Mouse (Mus musculus): ENCODE results near the gene Tbc1d2b. TPM values are rescaled to one million over a fixed set of nuclear protein-coding genes. Genes with fewer than 3 reads are reported as not detected.

Tbc1d2b gene
- polyA plus RNA-seq, 1 experiment from 2014 or later: 23.4 TPM

DNA sequence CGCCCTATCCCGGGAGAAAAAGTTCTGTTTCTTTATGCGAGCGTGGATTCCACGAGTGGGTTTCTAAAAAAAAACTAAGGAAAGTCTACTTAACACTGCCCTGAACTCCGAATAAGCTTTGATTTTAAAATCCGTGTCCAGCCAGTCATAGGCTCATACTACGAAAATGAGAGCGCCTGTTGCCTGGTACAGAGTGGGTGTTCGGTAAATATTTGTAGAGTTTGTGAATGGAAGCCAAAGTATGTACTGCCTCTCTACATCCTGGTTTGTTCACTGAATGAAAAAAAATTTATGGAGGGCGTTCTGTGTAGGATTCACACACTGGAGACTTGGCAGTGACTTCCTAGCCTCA lies 316 bp upstream of the Tbc1d2b start:
- no peaks in the 10 kb centered on the region for H3K36me3 ChIP-seq (ENCODE audit: control insufficient read depth, insufficient read depth, low read length)
- H3K4me2 ChIP-seq (ENCODE audit: low read depth, low read length): peak overlapping the region; percentile 90
- WGBS: 10% methylated on average over 11 of the region's 11 CpGs
- DNase-seq (ENCODE audit: low spot score): no peak
- ATAC-seq (ENCODE audit: low read depth): peak; percentile 9; the same call in 1 of the 2 replicates
- H3K4me3 ChIP-seq (ENCODE audit: low read depth, low read length): peak overlapping the region; percentile 89
- no peaks in the 10 kb centered on the region for H3K27me3 ChIP-seq (replicated peaks; ENCODE audit: control insufficient read depth, insufficient read depth, low read length)
- H3K9me3 ChIP-seq (ENCODE audit: control insufficient read depth, low read length): no peaks in the 10 kb centered on the region
- H3K9ac ChIP-seq (ENCODE audit: low read depth, low read length): peak overlapping the region; percentile 88
- peak overlapping the region; percentile 74; the same call in 1 of the 2 replicates for H3K27ac ChIP-seq (replicated peaks; ENCODE audit: low read depth, low read length)
- peaks cover 26% of the 10 kb centered on the region for H3K4me1 ChIP-seq (ENCODE audit: control insufficient read depth, insufficient read depth, low read length)

DNA sequence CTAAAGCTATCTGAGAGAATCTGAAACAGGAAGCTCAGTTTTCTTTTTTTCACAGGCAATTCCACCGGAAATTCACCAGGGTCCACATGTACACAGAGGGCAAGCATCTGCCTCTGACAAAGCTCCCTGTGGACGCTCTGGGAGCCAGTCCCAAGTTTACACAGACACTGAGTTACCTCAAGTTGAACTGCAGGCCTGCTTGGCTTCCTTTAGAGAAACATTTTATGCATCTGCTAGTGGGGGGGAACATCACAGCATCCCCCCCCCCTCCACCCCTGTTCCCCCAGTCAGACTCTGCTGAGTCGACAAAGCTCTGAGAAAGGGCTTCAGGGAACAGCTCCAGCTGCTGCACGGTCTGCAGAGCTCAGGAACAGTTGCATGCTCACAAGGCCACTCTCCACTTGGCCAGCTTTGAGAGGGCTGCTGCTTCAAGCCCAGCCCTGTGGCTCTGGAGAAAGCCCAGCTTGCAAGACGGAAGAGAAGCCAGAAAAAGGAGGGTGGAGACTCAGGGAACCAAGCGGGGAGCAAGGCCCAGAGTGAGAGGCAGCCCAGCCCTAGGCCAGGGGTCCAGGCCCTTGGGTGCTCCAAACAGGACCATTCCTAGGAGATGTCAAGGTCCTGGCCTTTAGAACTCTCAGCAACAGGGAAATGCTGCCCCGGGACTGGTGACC lies 1.5 kb downstream of the Tbc1d2b start:
- DNase-seq (ENCODE audit: low spot score): peak; percentile 90
- H3K27ac ChIP-seq (replicated peaks; ENCODE audit: low read depth, low read length): peak overlapping the region; percentile 74

DNA sequence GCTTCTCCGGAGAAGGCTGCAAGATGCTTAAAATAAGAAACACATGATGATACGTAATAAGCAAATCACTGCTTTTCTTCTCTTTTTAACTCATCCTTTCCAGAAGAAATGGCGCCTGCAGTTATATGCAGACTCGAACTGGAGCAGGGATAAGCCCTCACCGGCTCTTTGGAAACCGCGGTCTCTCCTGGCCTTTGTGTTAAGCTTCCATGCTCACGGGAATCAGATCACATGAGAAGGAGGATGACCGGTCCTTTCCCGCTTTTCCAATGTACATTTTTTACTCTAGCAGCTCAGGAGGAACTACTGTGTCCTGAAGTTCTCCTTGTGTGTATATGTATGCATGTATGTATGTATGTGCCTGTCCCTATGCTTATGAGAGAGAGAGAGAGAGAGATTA lies 3.7 kb downstream of the Tbc1d2b start:
- Histone ChIP-seq H3K9me3 (ENCODE audit: control insufficient read depth, low read length) (no peaks in the 10 kb centered on the region), H3K4me2 (ENCODE audit: low read depth, low read length) (no peak overlapping the region), H3K27me3 (replicated peaks; ENCODE audit: control insufficient read depth, insufficient read depth, low read length) (no peaks in the 10 kb centered on the region), H3K4me3 (ENCODE audit: low read depth, low read length) (no peak overlapping the region), H3K9ac (ENCODE audit: low read depth, low read length) (no peak overlapping the region), H3K27ac (replicated peaks; ENCODE audit: low read depth, low read length) (peak overlapping the region; percentile 80), H3K36me3 (ENCODE audit: control insufficient read depth, insufficient read depth, low read length) (no peaks in the 10 kb centered on the region), H3K4me1 (ENCODE audit: control insufficient read depth, insufficient read depth, low read length) (peaks cover 26% of the 10 kb centered on the region)
- WGBS: 73% methylated on average over 10 of the region's 10 CpGs
- DNase-seq (ENCODE audit: low spot score) (no peak), ATAC-seq (ENCODE audit: low read depth) (no peak)

More for the DNA sequence above, 1.5 kb downstream of the Tbc1d2b start:
- peak overlapping the region; percentile 90 for H3K4me2 ChIP-seq (ENCODE audit: low read depth, low read length)
- peak overlapping the region; percentile 89 for H3K4me3 ChIP-seq (ENCODE audit: low read depth, low read length)
- peak; percentile 70 for ATAC-seq (ENCODE audit: low read depth)
- H3K36me3 ChIP-seq (ENCODE audit: control insufficient read depth, insufficient read depth, low read length): no peaks in the 10 kb centered on the region
- H3K4me1 ChIP-seq (ENCODE audit: control insufficient read depth, insufficient read depth, low read length): peaks cover 26% of the 10 kb centered on the region
- H3K9me3 ChIP-seq (ENCODE audit: control insufficient read depth, low read length): no peaks in the 10 kb centered on the region
- WGBS: 13% methylated on average over 7 of the region's 7 CpGs
- no peaks in the 10 kb centered on the region for H3K27me3 ChIP-seq (replicated peaks; ENCODE audit: control insufficient read depth, insufficient read depth, low read length)
- H3K9ac ChIP-seq (ENCODE audit: low read depth, low read length): peak overlapping the region; percentile 88

DNA sequence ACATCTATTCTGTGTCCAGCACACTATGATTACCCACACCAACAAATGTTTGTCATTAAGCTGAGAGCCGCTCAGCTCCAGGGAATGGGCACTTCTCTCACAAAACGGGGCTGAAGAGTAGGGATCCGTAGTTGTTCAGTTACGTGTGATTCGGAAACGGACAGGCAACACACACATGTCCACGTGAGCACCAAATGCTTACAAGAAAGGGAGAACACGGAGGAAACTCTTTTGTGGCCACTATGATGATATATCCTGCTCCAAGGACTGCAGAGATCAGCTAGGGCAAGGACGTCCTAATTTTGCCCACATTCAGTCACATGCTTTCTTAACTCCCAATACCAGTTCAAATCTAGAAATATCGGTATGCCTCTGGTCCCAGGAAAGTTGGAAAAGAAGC lies 4.5 kb downstream of the Tbc1d2b start:
- no peak overlapping the region for H3K9ac ChIP-seq (ENCODE audit: low read depth, low read length)
- H3K4me2 ChIP-seq (ENCODE audit: low read depth, low read length): peak overlapping the region; percentile 11; the same call in 1 of the 2 replicates
- no peak overlapping the region for H3K4me3 ChIP-seq (ENCODE audit: low read depth, low read length)
- H3K27ac ChIP-seq (replicated peaks; ENCODE audit: low read depth, low read length): peak overlapping the region; percentile 80
- no peak for ATAC-seq (ENCODE audit: low read depth)
- no peak for DNase-seq (ENCODE audit: low spot score)
- H3K27me3 ChIP-seq (replicated peaks; ENCODE audit: control insufficient read depth, insufficient read depth, low read length): no peaks in the 10 kb centered on the region
- H3K9me3 ChIP-seq (ENCODE audit: control insufficient read depth, low read length): no peaks in the 10 kb centered on the region
- no peaks in the 10 kb centered on the region for H3K36me3 ChIP-seq (ENCODE audit: control insufficient read depth, insufficient read depth, low read length)
- WGBS: 67% methylated on average over 10 of the region's 10 CpGs
- peaks cover 29% of the 10 kb centered on the region for H3K4me1 ChIP-seq (ENCODE audit: control insufficient read depth, insufficient read depth, low read length)

DNA sequence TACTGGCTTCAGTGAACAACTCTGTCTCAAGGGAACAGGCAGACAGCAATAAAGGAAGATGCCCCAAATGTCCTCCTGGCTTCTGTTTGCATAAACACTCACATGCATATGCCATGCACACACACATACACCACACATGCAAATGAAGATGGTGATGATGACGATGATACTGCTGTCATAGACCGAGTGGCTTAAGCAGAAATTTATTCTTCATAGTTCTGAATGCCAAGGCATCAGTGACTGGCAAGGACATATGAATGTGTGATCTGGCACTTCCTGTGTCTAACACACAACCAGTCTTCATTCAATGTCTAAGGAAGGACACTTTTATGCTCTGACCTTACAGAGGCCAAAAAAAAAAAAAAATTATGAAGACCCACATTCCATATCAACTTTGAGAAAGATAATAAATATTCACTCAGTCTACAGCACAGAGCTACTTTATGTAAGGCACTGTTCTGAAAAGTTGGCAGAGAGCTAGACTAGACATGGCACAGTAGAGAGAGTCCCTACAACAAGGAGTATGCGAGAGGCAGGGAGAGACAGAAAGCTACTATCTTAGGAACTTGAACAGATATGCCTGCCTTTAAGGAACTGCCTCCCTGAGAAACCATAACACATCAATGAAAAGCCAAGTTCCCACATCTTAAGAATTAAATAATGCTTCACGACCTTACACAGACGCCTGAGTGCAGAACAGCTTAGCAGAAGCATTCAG lies 5.1 kb downstream of the Tbc1d2b start:
- H3K4me3 ChIP-seq (ENCODE audit: low read depth, low read length): no peak overlapping the region
- DNase-seq (ENCODE audit: low spot score) (no peak), ATAC-seq (ENCODE audit: low read depth) (no peak)
- WGBS: 89% methylated on average over 5 of the region's 5 CpGs
- no peak overlapping the region for H3K9ac ChIP-seq (ENCODE audit: low read depth, low read length)
- H3K9me3 ChIP-seq (ENCODE audit: control insufficient read depth, low read length): no peaks in the 10 kb centered on the region
- H3K36me3 ChIP-seq (ENCODE audit: control insufficient read depth, insufficient read depth, low read length): no peaks in the 10 kb centered on the region
- H3K4me2 ChIP-seq (ENCODE audit: low read depth, low read length): 0 out of 2 replicates have a peak overlapping the region, but pooled peaks have one; percentile 11
- peak overlapping the region; percentile 80; the same call in 1 of the 2 replicates for H3K27ac ChIP-seq (replicated peaks; ENCODE audit: low read depth, low read length)
- H3K4me1 ChIP-seq (ENCODE audit: control insufficient read depth, insufficient read depth, low read length): peaks cover 35% of the 10 kb centered on the region
- no peaks in the 10 kb centered on the region for H3K27me3 ChIP-seq (replicated peaks; ENCODE audit: control insufficient read depth, insufficient read depth, low read length)

DNA sequence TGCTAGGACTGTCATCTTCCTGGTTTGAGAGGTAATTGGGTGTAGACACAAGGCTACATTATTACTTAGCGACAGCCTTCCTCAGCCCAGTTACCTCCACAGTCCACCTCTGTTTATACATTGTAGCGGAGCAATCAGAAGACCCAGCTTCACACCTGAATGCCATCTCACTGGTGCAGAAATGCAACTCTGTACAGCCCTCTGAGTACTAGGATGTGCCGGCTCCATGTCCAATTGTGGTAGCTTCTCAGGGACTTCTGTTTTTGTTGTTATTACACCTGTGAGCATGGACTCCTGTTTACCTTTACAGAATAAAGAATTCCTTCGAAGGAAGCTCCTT lies 7.3 kb downstream of the Tbc1d2b start:
- peaks cover 22% of the 10 kb centered on the region for H3K4me1 ChIP-seq (ENCODE audit: control insufficient read depth, insufficient read depth, low read length)
- 91% methylated on average over 4 of the region's 4 CpGs for WGBS
- DNase-seq (ENCODE audit: low spot score): no peak
- H3K4me3 ChIP-seq (ENCODE audit: low read depth, low read length): no peak overlapping the region
- H3K27ac ChIP-seq (replicated peaks; ENCODE audit: low read depth, low read length): no peak overlapping the region
- no peaks in the 10 kb centered on the region for H3K36me3 ChIP-seq (ENCODE audit: control insufficient read depth, insufficient read depth, low read length)
- no peak for ATAC-seq (ENCODE audit: low read depth)
- H3K27me3 ChIP-seq (replicated peaks; ENCODE audit: control insufficient read depth, insufficient read depth, low read length): no peaks in the 10 kb centered on the region
- H3K9me3 ChIP-seq (ENCODE audit: control insufficient read depth, low read length): no peaks in the 10 kb centered on the region
- H3K9ac ChIP-seq (ENCODE audit: low read depth, low read length): no peak overlapping the region
- no peak overlapping the region for H3K4me2 ChIP-seq (ENCODE audit: low read depth, low read length)

DNA sequence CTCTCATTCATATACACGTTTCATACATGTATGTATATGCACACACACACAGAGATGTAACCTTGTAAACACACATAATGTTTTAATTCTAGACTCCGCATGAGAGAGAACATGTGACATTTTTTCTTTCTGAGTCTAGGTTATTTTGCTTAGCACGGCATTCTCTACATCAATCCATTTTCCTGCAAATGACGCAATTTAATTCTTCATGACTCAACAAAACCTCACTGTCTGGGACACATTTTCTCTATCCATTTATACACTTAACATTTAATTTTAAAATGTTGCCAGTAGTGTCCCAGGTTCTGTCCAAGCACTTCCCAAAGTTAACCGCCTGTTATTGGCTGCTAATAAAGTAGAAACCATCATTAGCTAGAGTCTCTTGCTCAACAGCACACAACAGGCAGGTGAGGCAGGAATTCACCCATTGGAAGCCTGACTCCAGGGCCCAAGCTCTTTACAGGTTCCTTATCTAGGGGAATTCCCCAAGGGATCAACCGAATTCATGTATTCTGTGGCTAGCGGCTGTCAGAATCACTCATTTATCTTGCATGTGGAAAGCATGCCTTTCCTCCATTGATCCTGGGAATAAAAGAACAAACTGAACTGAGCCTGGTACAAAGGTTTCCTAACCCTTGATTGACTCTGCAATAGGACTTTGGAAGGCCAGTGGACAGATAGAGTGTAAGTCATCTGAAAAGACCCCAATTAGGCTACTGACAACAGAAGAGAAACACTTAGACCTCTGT lies 7.8 kb downstream of the Tbc1d2b start:
- ATAC-seq (ENCODE audit: low read depth) (no peak), DNase-seq (ENCODE audit: low spot score) (no peak)
- H3K4me1 ChIP-seq (ENCODE audit: control insufficient read depth, insufficient read depth, low read length): peaks cover 22% of the 10 kb centered on the region; the same call in 1 of the 2 replicates
- H3K27me3 ChIP-seq (replicated peaks; ENCODE audit: control insufficient read depth, insufficient read depth, low read length): no peaks in the 10 kb centered on the region
- no peaks in the 10 kb centered on the region for H3K36me3 ChIP-seq (ENCODE audit: control insufficient read depth, insufficient read depth, low read length)
- no peak overlapping the region for H3K27ac ChIP-seq (replicated peaks; ENCODE audit: low read depth, low read length)
- no peak overlapping the region for H3K9ac ChIP-seq (ENCODE audit: low read depth, low read length)
- H3K9me3 ChIP-seq (ENCODE audit: control insufficient read depth, low read length): no peaks in the 10 kb centered on the region
- H3K4me2 ChIP-seq (ENCODE audit: low read depth, low read length): no peak overlapping the region
- no peak overlapping the region for H3K4me3 ChIP-seq (ENCODE audit: low read depth, low read length)
- 81% methylated on average over 7 of the region's 7 CpGs for WGBS

DNA sequence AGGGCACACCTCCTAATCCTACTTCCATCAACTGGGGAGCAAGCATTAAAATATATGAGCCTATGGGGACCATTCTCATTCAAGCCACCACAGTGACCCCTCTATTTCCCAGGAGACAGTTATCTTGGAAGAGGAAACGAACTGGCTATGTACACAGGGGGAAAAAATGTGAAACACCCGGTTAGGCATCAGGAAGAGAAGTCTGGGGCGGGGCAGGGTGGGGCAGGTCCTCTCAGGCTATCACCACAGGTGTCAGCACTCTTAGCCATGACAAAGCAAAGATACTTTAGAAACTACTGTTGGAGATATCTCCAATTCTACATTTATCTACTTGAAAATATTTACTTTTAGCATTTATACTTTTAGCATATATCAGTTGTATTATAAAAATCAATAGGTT lies 8.5 kb downstream of the Tbc1d2b start:
- no peak for ATAC-seq (ENCODE audit: low read depth)
- no peak overlapping the region for H3K4me2 ChIP-seq (ENCODE audit: low read depth, low read length)
- H3K36me3 ChIP-seq (ENCODE audit: control insufficient read depth, insufficient read depth, low read length): no peaks in the 10 kb centered on the region
- H3K9ac ChIP-seq (ENCODE audit: low read depth, low read length): no peak overlapping the region
- no peaks in the 10 kb centered on the region for H3K27me3 ChIP-seq (replicated peaks; ENCODE audit: control insufficient read depth, insufficient read depth, low read length)
- no peaks in the 10 kb centered on the region for H3K9me3 ChIP-seq (ENCODE audit: control insufficient read depth, low read length)
- no peak for DNase-seq (ENCODE audit: low spot score)
- no peak overlapping the region for H3K4me3 ChIP-seq (ENCODE audit: low read depth, low read length)
- H3K27ac ChIP-seq (replicated peaks; ENCODE audit: low read depth, low read length): no peak overlapping the region
- H3K4me1 ChIP-seq (ENCODE audit: control insufficient read depth, insufficient read depth, low read length): peaks cover 16% of the 10 kb centered on the region; the same call in 1 of the 2 replicates
- WGBS: 67% methylated on average over 3 of the region's 3 CpGs
